Mouse (Mus musculus) embryonic facial prominence, embryonic 13.5 days (tissue): ENCODE data around the gene Asap3. TPM values are rescaled to one million over a fixed set of nuclear protein-coding genes. Genes with fewer than 3 reads are reported as not detected.

ENCODE experiments used
- ATAC-seq: fragments of 200-750 bp; cut with Nextera tagmentation; 2 replicates; pipeline ENCODE4 v1.8.0; 2017; ENCODE audit warnings: low read depth; ENCODE audit not compliant: insufficient number of reproducible peaks, insufficient read depth, low FRiP score, low TSS enrichment
- H3K27ac ChIP-seq: fragments of 300-500 bp; sonication (generic); 2 replicates; pipeline ENCODE4 v1.5.1; 2015; ENCODE audit warnings: moderate library complexity, mild to moderate bottlenecking, inconsistent platforms
- H3K27me3 ChIP-seq: fragments of 300-500 bp; sonication (generic); 2 replicates; pipeline ENCODE4 v1.6.1; 2015; ENCODE audit warnings: mild to moderate bottlenecking, inconsistent platforms
- H3K36me3 ChIP-seq: fragments of 300-500 bp; sonication (generic); 2 replicates; pipeline ENCODE4 v1.6.1; 2015; ENCODE audit warnings: mild to moderate bottlenecking, inconsistent platforms
- H3K4me1 ChIP-seq: fragments of 300-500 bp; sonication (generic); 2 replicates; pipeline ENCODE4 v1.6.1; 2015; ENCODE audit warnings: inconsistent platforms
- H3K4me2 ChIP-seq: fragments of 300-500 bp; sonication (generic); 2 replicates; pipeline ENCODE4 v1.6.1; 2015; ENCODE audit warnings: moderate library complexity, mild to moderate bottlenecking, inconsistent platforms
- H3K4me3 ChIP-seq: fragments of 300-500 bp; sonication (generic); 2 replicates; pipeline ENCODE4 v1.5.1; 2015; ENCODE audit warnings: mild to moderate bottlenecking, inconsistent platforms
- H3K9ac ChIP-seq: fragments of 300-500 bp; sonication (generic); 2 replicates; pipeline ENCODE4 v1.6.1; 2015; ENCODE audit warnings: mild to moderate bottlenecking, inconsistent platforms
- H3K9me3 ChIP-seq: fragments of 300-500 bp; sonication (generic); 2 replicates; pipeline ENCODE4 v1.6.1; 2016; ENCODE audit warnings: inconsistent platforms
- WGBS: fragments of 180-500 bp; shearing (Covaris S2); methylation state at CpG from one replicate; pipeline ENCODE4 v1.1.7; 2015; ENCODE audit warnings: mixed read lengths; 5-methylcytosine and 5-hydroxymethylcytosine counted together
- polyA plus RNA-seq: library from polyadenylated mRNA; unstranded; fragments of >200 nt; fragmentation: Nextera tagmentation; extraction: Ambion mirVana; gene quantifications from 2 replicates; pipeline ENCODE4 v1.2.1, GENCODE M21; 2015

The Asap3 gene
- polyA plus RNA-seq, 1 experiment from 2014 or later, result 10.9 TPM

DNA sequence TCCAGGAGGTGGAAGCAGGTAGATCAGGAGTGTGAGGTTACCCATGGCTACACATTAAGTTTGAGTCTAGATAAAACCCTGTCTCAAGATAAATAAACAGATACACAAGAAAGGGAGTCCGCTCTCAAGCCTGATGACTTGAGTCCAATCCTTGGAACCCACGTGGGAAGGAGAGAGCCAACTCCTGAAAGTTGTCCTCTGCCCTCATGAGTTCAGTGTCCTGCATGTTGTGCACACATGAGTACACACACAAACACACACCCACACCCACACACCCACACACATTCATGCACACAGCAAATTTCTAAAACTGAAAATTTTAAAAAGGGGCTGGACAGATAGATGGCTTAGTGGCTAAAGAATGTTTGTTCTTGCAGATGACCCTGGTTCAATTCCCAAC, 1.4 kb upstream of the Asap3 start:
- Histone ChIP-seq H3K4me3 (no peak overlapping the region), H3K9ac (no peak overlapping the region), H3K27ac (no peak overlapping the region), H3K4me1 (peaks cover 30% of the 10 kb centered on the region), H3K36me3 (no peaks in the 10 kb centered on the region), H3K9me3 (no peaks in the 10 kb centered on the region), H3K4me2 (no peak overlapping the region), H3K27me3 (0 out of 2 replicates have a peak, but pooled peaks cover 8% of the 10 kb centered on the region)
- WGBS, result 82% methylated on average over 2 of the region's 2 CpGs
- ATAC-seq, result no peak

DNA sequence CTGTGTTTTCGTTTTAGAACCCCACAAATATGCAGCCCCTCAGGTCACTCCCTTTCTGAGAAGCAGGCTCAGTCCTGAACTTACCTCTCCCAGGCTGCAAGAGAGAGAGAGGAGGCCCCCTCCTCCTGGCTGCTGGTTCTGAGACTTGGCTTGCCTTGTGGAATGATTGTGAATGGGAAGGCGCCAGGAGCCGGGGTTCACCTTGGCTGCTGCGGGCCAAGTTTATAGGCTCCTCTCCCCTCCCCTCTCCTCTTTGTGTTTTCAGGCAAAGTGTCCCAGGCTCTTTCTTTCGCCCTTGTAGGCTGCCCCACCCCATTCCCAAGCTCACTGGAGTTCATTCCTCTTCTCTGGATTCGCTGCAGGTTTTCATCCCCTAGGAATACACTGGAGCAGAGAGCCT, 778 bp downstream of the Asap3 start:
- Histone ChIP-seq H3K9ac (peak overlapping the region; percentile 84), H3K36me3 (peaks cover 3% of the 10 kb centered on the region; the same call in 1 of the 2 replicates), H3K9me3 (no peaks in the 10 kb centered on the region), H3K27me3 (no peaks in the 10 kb centered on the region), H3K4me2 (peak overlapping the region; percentile 92), H3K4me3 (peak overlapping the region; percentile 78), H3K4me1 (peaks cover 30% of the 10 kb centered on the region), H3K27ac (peak overlapping the region; percentile 88)
- WGBS, result 3% methylated on average over 6 of the region's 6 CpGs
- ATAC-seq, result no peak

GRCm38 (mm10) chr4:136210931-136211330, 4.8 kb downstream of the Asap3 start:
- no peak for ATAC-seq
- H3K27ac ChIP-seq, result no peak overlapping the region
- H3K4me2 ChIP-seq, result no peak overlapping the region
- no peak overlapping the region for H3K9ac ChIP-seq
- 79% methylated on average over 9 of the region's 9 CpGs for WGBS
- no peaks in the 10 kb centered on the region for H3K27me3 ChIP-seq
- H3K4me1 ChIP-seq, result peaks cover 17% of the 10 kb centered on the region
- H3K4me3 ChIP-seq, result no peak overlapping the region
- peaks cover 17% of the 10 kb centered on the region for H3K36me3 ChIP-seq
- H3K9me3 ChIP-seq, result no peaks in the 10 kb centered on the region

DNA sequence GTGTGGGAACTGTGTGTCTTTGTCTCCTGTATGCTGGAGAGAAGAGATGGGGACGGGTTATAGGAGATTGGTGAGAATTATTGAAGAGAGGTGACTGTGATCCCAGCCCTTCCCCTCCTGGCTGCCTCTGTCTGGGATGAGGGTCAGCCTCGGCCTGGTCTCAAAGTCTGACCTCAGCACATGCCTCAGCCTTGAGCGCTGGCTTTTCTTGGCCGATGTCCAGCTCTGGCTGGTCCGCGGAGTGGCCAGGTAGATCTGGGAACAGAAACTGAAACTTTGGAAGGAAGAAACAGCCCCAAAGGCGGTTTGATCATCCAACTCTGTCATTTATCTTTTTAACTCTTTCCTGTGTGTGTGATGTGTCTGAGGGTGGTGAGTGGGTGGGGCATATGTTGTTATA, 7.5 kb downstream of the Asap3 start:
- 76% methylated on average over 7 of the region's 7 CpGs for WGBS

GRCm38 (mm10) chr4:136214828-136215227, 8.7 kb downstream of the Asap3 start:
- H3K4me1 ChIP-seq, result peaks cover 28% of the 10 kb centered on the region
- H3K9me3 ChIP-seq, result no peaks in the 10 kb centered on the region
- ATAC-seq, result no peak
- H3K4me3 ChIP-seq, result no peak overlapping the region
- peaks cover 17% of the 10 kb centered on the region for H3K36me3 ChIP-seq
- H3K4me2 ChIP-seq, result no peak overlapping the region
- H3K9ac ChIP-seq, result no peak overlapping the region
- no peak overlapping the region for H3K27ac ChIP-seq
- WGBS, result 83% methylated on average over 8 of the region's 8 CpGs
- peaks cover 5% of the 10 kb centered on the region for H3K27me3 ChIP-seq

More for the DNA sequence above, 7.5 kb downstream of the Asap3 start:
- Histone ChIP-seq H3K36me3 (peaks cover 17% of the 10 kb centered on the region), H3K4me1 (peaks cover 18% of the 10 kb centered on the region), H3K9ac (no peak overlapping the region), H3K27me3 (peaks cover 5% of the 10 kb centered on the region), H3K4me2 (no peak overlapping the region), H3K9me3 (no peaks in the 10 kb centered on the region), H3K4me3 (no peak overlapping the region), H3K27ac (no peak overlapping the region)
- no peak for ATAC-seq

DNA sequence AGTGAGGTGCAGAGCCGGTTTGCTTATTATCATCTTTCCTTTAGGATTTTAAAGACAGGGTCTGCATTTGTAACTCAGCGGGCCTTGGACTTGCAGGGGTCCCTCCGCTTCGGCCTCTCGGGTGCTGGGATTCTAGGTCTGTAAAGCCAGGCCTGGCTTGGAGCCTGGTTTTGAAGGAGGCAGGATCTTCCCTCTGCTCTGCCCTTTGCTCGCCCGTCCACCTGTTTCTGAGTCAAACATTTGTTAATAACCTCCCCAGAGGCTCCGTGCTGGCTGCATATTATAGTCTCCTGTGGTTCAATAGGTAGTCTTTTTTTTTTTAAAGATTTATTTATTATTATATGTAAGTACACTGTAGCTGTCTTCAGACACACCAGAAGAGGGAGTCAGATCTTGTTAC, 9.4 kb downstream of the Asap3 start:
- no peak for ATAC-seq
- 83% methylated on average over 8 of the region's 8 CpGs for WGBS
- H3K9me3 ChIP-seq, result no peaks in the 10 kb centered on the region
- H3K4me3 ChIP-seq, result no peak overlapping the region
- H3K36me3 ChIP-seq, result peaks cover 17% of the 10 kb centered on the region
- peaks cover 5% of the 10 kb centered on the region for H3K27me3 ChIP-seq
- no peak overlapping the region for H3K27ac ChIP-seq
- peaks cover 36% of the 10 kb centered on the region for H3K4me1 ChIP-seq
- no peak overlapping the region for H3K4me2 ChIP-seq
- H3K9ac ChIP-seq, result no peak overlapping the region

DNA sequence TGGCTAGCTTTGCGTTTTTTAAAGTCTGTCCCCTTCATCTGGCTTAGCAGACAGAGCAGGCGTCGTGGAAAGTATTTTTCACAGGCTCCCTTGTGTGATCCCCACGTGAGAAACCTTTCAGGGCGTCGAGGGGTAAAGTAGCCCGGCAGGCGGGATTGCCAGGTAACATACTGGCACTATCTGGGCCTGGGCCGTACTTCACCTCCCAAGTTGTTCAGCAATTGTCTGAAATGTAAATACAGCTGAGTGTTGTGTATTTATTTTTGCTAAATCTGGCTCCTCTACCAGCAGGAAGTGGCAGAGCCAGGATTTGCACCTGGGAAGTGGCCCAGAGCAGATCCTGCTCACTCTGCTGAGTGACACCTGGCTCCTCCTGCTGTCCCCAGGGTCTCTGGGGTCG, 10.9 kb downstream of the Asap3 start:
- Histone ChIP-seq H3K4me1 (peaks cover 39% of the 10 kb centered on the region), H3K27me3 (peaks cover 5% of the 10 kb centered on the region), H3K9me3 (no peaks in the 10 kb centered on the region), H3K4me2 (no peak overlapping the region), H3K36me3 (peaks cover 13% of the 10 kb centered on the region), H3K9ac (no peak overlapping the region), H3K4me3 (no peak overlapping the region), H3K27ac (peak overlapping the region; percentile 7; the same call in 1 of the 2 replicates)
- 68% methylated on average over 10 of the region's 10 CpGs for WGBS
- ATAC-seq, result no peak

- peaks cover 5% of the 10 kb centered on the region for H3K27me3 ChIP-seq
- peak overlapping the region; percentile 6; the same call in 1 of the 2 replicates for H3K4me3 ChIP-seq
- ATAC-seq, result no peak
- H3K9me3 ChIP-seq, result no peaks in the 10 kb centered on the region
- peak overlapping the region; percentile 48 for H3K4me2 ChIP-seq
- WGBS, result 14% methylated on average over 18 of the region's 18 CpGs
- H3K27ac ChIP-seq, result peak overlapping the region; percentile 83
- peaks cover 13% of the 10 kb centered on the region for H3K36me3 ChIP-seq
- H3K9ac ChIP-seq, result peak overlapping the region; percentile 46
- H3K4me1 ChIP-seq, result peaks cover 41% of the 10 kb centered on the region
Observed at GRCm38 (mm10) chr4:136218595-136219214, 12.5 kb downstream of the Asap3 start.

DNA sequence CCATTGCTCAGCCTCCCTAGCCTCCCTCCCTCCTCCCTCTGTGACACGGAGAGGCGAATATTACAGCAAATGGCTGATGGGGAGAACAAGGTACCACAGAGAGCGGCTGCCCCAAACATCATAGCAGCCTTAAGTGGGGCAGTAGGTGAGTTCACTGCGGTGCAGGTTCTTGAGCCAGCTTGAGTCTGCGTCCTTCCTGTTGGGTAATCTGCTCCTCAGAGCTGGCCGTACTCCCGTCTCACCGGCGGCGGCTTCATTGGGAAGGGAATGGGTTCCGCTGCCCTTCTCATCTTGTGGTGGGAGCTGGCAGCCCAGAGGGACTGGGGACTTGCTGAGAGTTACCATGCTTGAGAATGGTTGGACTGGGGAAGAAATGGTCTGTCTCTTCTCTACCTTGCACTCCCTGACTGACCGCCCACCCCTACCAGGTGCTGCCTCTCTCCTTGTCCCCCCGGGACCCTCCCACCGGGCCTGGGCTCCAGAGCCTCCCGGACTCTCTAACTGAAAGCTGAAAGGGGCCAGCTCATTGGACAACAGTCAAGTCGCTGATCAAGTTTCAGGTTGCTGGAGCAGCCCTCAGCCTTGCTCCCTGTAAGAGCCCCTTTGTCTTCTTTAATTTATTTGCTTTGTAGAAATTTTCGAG, 14.1 kb downstream of the Asap3 start:
- ATAC-seq, result peak; percentile 49; the same call in 1 of the 2 replicates
- Histone ChIP-seq H3K4me2 (peak overlapping the region; percentile 50), H3K27ac (peak overlapping the region; percentile 61), H3K9me3 (no peaks in the 10 kb centered on the region), H3K4me3 (peak overlapping the region; percentile 16; the same call in 1 of the 2 replicates), H3K4me1 (peaks cover 45% of the 10 kb centered on the region), H3K36me3 (peaks cover under 1% of the 10 kb centered on the region; the same call in 1 of the 2 replicates), H3K9ac (0 out of 2 replicates have a peak overlapping the region, but pooled peaks have one; percentile 36), H3K27me3 (peaks cover 5% of the 10 kb centered on the region)
- 8% methylated on average over 17 of the region's 17 CpGs for WGBS

- no peak overlapping the region for H3K4me3 ChIP-seq
- WGBS, result 61% methylated on average over 13 of the region's 13 CpGs
- H3K4me2 ChIP-seq, result no peak overlapping the region
- no peaks in the 10 kb centered on the region for H3K27me3 ChIP-seq
- no peak overlapping the region for H3K9ac ChIP-seq
- H3K27ac ChIP-seq, result 0 out of 2 replicates have a peak overlapping the region, but pooled peaks have one; percentile 22
- ATAC-seq, result no peak
- no peaks in the 10 kb centered on the region for H3K36me3 ChIP-seq
- peaks cover 27% of the 10 kb centered on the region for H3K4me1 ChIP-seq
- no peaks in the 10 kb centered on the region for H3K9me3 ChIP-seq
Observed at GRCm38 (mm10) chr4:136223549-136224239, 17.5 kb downstream of the Asap3 start.

DNA sequence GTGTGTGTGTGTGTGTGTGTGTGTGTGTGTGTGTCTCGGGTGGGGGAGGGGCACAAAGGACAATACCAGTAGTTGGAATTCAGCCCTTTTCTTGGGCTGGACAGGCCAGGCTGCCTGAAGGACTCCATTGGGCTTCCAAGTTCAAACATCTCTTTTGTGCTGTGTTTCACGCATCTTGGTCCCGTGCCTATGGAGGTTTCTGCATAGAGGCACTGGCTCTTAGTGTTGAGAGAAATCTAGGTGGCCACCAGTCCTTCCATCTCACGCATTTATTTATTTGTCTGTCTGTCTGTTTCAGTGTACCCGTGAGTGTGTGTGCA, 18.0 kb downstream of the Asap3 start:
- WGBS, result 67% methylated on average over 5 of the region's 5 CpGs
- peak overlapping the region; percentile 22; the same call in 1 of the 2 replicates for H3K27ac ChIP-seq

More for the DNA sequence above, 18.0 kb downstream of the Asap3 start:
- no peaks in the 10 kb centered on the region for H3K9me3 ChIP-seq
- H3K27me3 ChIP-seq, result no peaks in the 10 kb centered on the region
- no peak overlapping the region for H3K4me2 ChIP-seq
- no peak overlapping the region for H3K4me3 ChIP-seq
- H3K36me3 ChIP-seq, result peaks cover under 1% of the 10 kb centered on the region; the same call in 1 of the 2 replicates
- no peak overlapping the region for H3K9ac ChIP-seq
- no peak for ATAC-seq
- H3K4me1 ChIP-seq, result peaks cover 22% of the 10 kb centered on the region
